Mouse (Mus musculus): ENCODE results near the gene Arl15. TPM values are rescaled to one million over a fixed set of nuclear protein-coding genes. Genes with fewer than 3 reads are reported as not detected.

Gene Arl15
- polyA plus RNA-seq, 1 experiment, result 1.3 TPM

DNA sequence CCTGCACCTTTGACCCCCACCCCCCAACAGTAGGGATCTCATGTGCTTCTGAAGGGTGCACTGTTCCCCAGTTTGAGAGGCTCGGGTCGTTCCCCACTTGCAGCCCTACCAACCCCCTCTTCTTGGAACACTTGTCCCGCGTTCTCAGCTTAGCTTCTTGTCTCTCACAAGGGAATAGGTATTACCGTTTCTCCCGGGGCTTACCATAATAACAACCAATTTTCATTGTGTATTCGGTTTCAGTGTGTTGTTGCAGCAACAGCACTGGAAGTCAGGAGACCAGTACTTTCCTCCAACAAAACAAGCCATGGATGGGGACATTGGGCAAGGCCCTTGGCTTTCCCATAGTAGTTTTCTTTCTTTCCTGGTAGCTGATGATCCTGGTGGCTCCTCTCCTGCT lies 145.8 kb downstream of the Arl15 start:
- 91% methylated on average over 7 of the region's 7 CpGs for WGBS
- no peak for DNase-seq (ENCODE audit: low read depth in 1 of 2, low spot score in 2 of 2)
- H3K4me3 ChIP-seq (ENCODE audit: extremely low read depth, insufficient read depth, insufficient read length), result no peak overlapping the region
- no peaks in the 10 kb centered on the region for H3K36me3 ChIP-seq (ENCODE audit: control insufficient read depth, insufficient read depth, low read length)
- H3K4me1 ChIP-seq (ENCODE audit: control insufficient read depth, insufficient read depth, insufficient read length), result no peaks in the 10 kb centered on the region
- H3K27ac ChIP-seq (ENCODE audit: insufficient read depth, low read length), result no peak overlapping the region
- TF ChIP-seq CTCF (IDR thresholded peaks at IDR 0.05; ENCODE audit: extremely low read depth, insufficient read depth, insufficient read length, insufficient replicate concordance), result no peak
- no peak for TF ChIP-seq POLR2A (IDR thresholded peaks at IDR 0.05; ENCODE audit: low read depth, low read length)
- H3K27me3 ChIP-seq (ENCODE audit: control insufficient read depth, insufficient read depth, low read length), result no peaks in the 10 kb centered on the region

DNA sequence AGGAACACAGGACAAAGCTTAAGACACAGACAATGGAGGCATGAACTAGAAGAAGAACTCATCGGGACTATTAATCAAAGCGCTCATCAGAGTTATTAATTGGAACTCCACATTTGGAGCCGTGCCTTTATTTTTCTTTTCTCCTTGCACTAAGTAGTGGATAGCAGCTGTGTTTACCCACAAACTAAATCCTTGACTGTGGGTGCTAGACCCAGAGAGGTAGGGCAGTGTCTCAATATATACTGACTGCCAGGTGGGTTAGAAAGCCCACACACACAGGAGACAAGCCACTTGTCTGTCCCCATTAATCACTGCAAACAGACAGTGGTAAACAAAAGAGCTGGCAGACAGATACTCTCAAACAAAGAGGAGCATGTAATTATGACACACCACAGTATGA lies 147.6 kb downstream of the Arl15 start:
- H3K4me1 ChIP-seq (ENCODE audit: control insufficient read depth, insufficient read depth, insufficient read length), result no peaks in the 10 kb centered on the region
- no peaks in the 10 kb centered on the region for H3K36me3 ChIP-seq (ENCODE audit: control insufficient read depth, insufficient read depth, low read length)
- TF ChIP-seq POLR2A (IDR thresholded peaks at IDR 0.05; ENCODE audit: low read depth, low read length), result no peak
- TF ChIP-seq CTCF (IDR thresholded peaks at IDR 0.05; ENCODE audit: extremely low read depth, insufficient read depth, insufficient read length, insufficient replicate concordance), result no peak
- no peak overlapping the region for H3K27ac ChIP-seq (ENCODE audit: insufficient read depth, low read length)
- DNase-seq (ENCODE audit: low read depth in 1 of 2, low spot score in 2 of 2), result no peak
- WGBS, result 92% methylated on average over 3 of the region's 3 CpGs
- no peak overlapping the region for H3K4me3 ChIP-seq (ENCODE audit: extremely low read depth, insufficient read depth, insufficient read length)
- H3K27me3 ChIP-seq (ENCODE audit: control insufficient read depth, insufficient read depth, low read length), result no peaks in the 10 kb centered on the region

DNA sequence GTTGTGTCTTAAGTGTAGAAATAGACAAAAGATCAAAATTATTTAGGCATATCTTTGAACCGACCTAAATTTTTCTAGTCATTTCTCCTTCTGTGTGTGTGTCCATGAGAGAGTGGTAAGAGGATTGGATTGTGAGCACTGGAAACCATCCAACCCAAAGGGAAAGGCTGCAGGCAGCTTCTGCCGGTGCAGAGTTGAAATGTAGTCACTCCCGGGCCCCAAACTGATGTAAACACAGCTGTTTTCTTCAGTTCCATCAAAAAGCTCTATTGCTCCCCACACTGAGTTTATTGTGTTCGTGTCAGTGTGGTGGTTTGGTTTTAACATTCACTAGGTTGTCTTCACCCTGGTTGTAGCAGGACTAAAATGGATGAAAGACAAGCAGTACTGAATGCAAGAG lies 153.2 kb downstream of the Arl15 start:
- 89% methylated on average over 4 of the region's 4 CpGs for WGBS

DNA sequence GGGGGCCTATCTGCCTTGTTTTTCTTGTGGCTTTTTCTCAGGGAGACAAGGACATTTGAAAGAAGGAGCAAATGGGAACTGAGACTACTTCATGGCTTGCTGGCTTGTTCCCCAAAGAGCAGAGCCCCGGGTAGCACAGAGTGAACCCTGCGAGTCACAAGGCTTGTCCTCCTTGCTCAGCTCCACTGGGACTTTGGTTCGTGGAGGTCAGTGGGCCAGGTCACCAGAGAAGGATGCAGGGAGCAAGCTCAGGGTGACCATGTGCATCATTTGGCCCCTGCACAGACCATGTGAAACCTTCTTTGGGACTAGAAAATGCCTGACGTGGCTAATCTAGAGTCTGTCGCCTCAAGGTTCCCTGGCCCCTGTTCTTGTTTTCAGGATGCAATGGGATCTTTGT lies 155.4 kb downstream of the Arl15 start:
- DNase-seq (ENCODE audit: low read depth in 1 of 2, low spot score in 2 of 2), result no peak
- Histone ChIP-seq H3K4me1 (ENCODE audit: control insufficient read depth, insufficient read depth, insufficient read length) (no peaks in the 10 kb centered on the region), H3K4me3 (ENCODE audit: extremely low read depth, insufficient read depth, insufficient read length) (no peak overlapping the region), H3K27me3 (ENCODE audit: control insufficient read depth, insufficient read depth, low read length) (no peaks in the 10 kb centered on the region), H3K27ac (ENCODE audit: insufficient read depth, low read length) (no peak overlapping the region), H3K36me3 (ENCODE audit: control insufficient read depth, insufficient read depth, low read length) (0 out of 2 replicates have a peak, but pooled peaks cover 1% of the 10 kb centered on the region)
- WGBS, result 80% methylated on average over 5 of the region's 5 CpGs
- TF ChIP-seq POLR2A (IDR thresholded peaks at IDR 0.05; ENCODE audit: low read depth, low read length), result no peak
- no peak for TF ChIP-seq CTCF (IDR thresholded peaks at IDR 0.05; ENCODE audit: extremely low read depth, insufficient read depth, insufficient read length, insufficient replicate concordance)

More for the DNA sequence above, 153.2 kb downstream of the Arl15 start:
- no peaks in the 10 kb centered on the region for H3K36me3 ChIP-seq (ENCODE audit: control insufficient read depth, insufficient read depth, low read length)
- TF ChIP-seq POLR2A (IDR thresholded peaks at IDR 0.05; ENCODE audit: low read depth, low read length), result no peak
- no peak for TF ChIP-seq CTCF (IDR thresholded peaks at IDR 0.05; ENCODE audit: extremely low read depth, insufficient read depth, insufficient read length, insufficient replicate concordance)
- H3K4me3 ChIP-seq (ENCODE audit: extremely low read depth, insufficient read depth, insufficient read length), result no peak overlapping the region
- no peak overlapping the region for H3K27ac ChIP-seq (ENCODE audit: insufficient read depth, low read length)
- H3K4me1 ChIP-seq (ENCODE audit: control insufficient read depth, insufficient read depth, insufficient read length), result no peaks in the 10 kb centered on the region
- DNase-seq (ENCODE audit: low read depth in 1 of 2, low spot score in 2 of 2), result no peak
- H3K27me3 ChIP-seq (ENCODE audit: control insufficient read depth, insufficient read depth, low read length), result no peaks in the 10 kb centered on the region

DNA sequence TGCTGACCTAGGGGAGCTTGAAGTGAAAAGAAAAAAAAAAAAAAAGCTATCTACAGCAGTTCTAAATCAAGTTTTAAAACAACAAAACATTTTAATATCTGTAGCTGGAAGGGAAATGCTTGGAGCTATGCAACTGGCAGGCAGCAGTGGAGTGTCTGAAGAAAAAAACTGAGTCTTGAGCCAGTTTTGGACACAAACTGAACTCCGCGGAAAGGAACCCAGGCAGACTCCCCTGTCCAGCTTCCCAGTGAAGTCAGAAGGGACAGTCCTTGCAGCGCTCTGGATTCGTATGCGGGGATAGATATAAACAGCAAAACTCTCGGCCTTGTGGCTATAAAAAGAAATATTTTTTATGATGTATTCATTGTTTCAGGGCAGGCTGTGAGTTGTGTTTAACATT lies 155.8 kb downstream of the Arl15 start:
- Histone ChIP-seq H3K4me1 (ENCODE audit: control insufficient read depth, insufficient read depth, insufficient read length) (no peaks in the 10 kb centered on the region), H3K36me3 (ENCODE audit: control insufficient read depth, insufficient read depth, low read length) (0 out of 2 replicates have a peak, but pooled peaks cover 1% of the 10 kb centered on the region), H3K27me3 (ENCODE audit: control insufficient read depth, insufficient read depth, low read length) (no peaks in the 10 kb centered on the region), H3K27ac (ENCODE audit: insufficient read depth, low read length) (no peak overlapping the region), H3K4me3 (ENCODE audit: extremely low read depth, insufficient read depth, insufficient read length) (no peak overlapping the region)
- TF ChIP-seq POLR2A (IDR thresholded peaks at IDR 0.05; ENCODE audit: low read depth, low read length) (no peak), CTCF (IDR thresholded peaks at IDR 0.05; ENCODE audit: extremely low read depth, insufficient read depth, insufficient read length, insufficient replicate concordance) (no peak)
- DNase-seq (ENCODE audit: low read depth in 1 of 2, low spot score in 2 of 2), result no peak
- WGBS, result 90% methylated on average over 6 of the region's 6 CpGs

DNA sequence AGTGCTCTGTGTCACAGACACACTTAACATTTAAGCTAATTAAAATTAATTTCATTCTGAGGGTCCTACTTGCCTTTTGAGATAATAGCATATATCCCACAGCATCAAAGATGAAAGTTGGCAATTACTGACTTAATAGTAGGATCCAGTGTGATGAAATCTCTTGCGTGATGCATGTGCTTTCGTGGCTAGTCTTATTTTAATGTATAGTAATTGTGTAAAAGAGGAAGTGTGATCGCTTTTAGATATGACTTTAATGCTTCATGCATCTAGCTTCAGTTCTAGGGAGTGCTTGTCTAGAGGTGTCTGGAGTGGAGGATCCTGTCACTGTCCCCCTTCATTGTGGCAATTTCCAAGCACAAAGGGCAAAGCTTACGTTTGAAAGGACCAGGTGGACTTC lies 163.1 kb downstream of the Arl15 start:
- no peaks in the 10 kb centered on the region; the same call in 1 of the 2 replicates for H3K4me1 ChIP-seq (ENCODE audit: control insufficient read depth, insufficient read depth, insufficient read length)
- H3K36me3 ChIP-seq (ENCODE audit: control insufficient read depth, insufficient read depth, low read length), result 0 out of 2 replicates have a peak, but pooled peaks cover 1% of the 10 kb centered on the region
- no peak for DNase-seq (ENCODE audit: low read depth in 1 of 2, low spot score in 2 of 2)
- TF ChIP-seq POLR2A (IDR thresholded peaks at IDR 0.05; ENCODE audit: low read depth, low read length) (no peak), CTCF (IDR thresholded peaks at IDR 0.05; ENCODE audit: extremely low read depth, insufficient read depth, insufficient read length, insufficient replicate concordance) (no peak)
- 47% methylated on average over 4 of the region's 4 CpGs for WGBS
- H3K27ac ChIP-seq (ENCODE audit: insufficient read depth, low read length), result no peak overlapping the region
- no peak overlapping the region for H3K4me3 ChIP-seq (ENCODE audit: extremely low read depth, insufficient read depth, insufficient read length)
- no peaks in the 10 kb centered on the region for H3K27me3 ChIP-seq (ENCODE audit: control insufficient read depth, insufficient read depth, low read length)

DNA sequence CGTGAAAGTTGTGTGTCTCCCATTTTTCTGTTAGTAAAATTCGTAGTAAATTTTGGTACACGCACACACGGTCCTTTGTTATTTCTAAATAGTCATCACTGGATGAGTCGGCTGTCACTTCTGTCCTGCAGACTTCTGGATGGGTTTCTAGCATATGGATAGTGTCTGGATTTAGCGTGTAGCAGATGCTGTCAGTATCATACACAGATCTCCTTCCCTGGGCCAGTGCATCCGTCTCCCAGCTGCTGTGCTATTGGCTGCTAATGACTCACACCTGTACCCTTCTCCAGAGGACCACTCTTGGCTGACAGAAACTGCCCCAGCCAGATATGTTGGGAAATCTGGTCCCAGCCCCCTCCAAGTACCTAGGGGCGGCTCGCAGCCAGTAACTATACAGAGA lies 170.6 kb downstream of the Arl15 start:
- Histone ChIP-seq H3K36me3 (ENCODE audit: control insufficient read depth, insufficient read depth, low read length) (no peaks in the 10 kb centered on the region; the same call in 1 of the 2 replicates), H3K27me3 (ENCODE audit: control insufficient read depth, insufficient read depth, low read length) (no peaks in the 10 kb centered on the region), H3K27ac (ENCODE audit: insufficient read depth, low read length) (no peak overlapping the region), H3K4me3 (ENCODE audit: extremely low read depth, insufficient read depth, insufficient read length) (no peak overlapping the region), H3K4me1 (ENCODE audit: control insufficient read depth, insufficient read depth, insufficient read length) (no peaks in the 10 kb centered on the region)
- WGBS, result 93% methylated on average over 9 of the region's 9 CpGs
- no peak for DNase-seq (ENCODE audit: low read depth in 1 of 2, low spot score in 2 of 2)
- TF ChIP-seq POLR2A (IDR thresholded peaks at IDR 0.05; ENCODE audit: low read depth, low read length) (no peak), CTCF (IDR thresholded peaks at IDR 0.05; ENCODE audit: extremely low read depth, insufficient read depth, insufficient read length, insufficient replicate concordance) (no peak)
